In genomic region chrX:142725571-142725970, GRCm38 (mm10) we compare ENCODE assay signal across 22 mouse cellular contexts. TPM values are rescaled to one million over a fixed set of nuclear protein-coding genes. Genes with fewer than 3 reads are reported as not detected.
DNase-seq lines count a peak whose midpoint lies in the region; ATAC-seq and TF ChIP-seq lines count a peak whose summit lies in the region.
"Had no signal": no experiment of that assay in that cellular context is flagged by ENCODE, and none has a peak within 500 bp of the region (broad histone marks: within the 10 kb centered on the region; RNA-seq: fewer than 3 reads in every experiment).

No protein-coding gene starts in this region.

- no peak for TF ChIP-seq POLR2A in brain, embryonic 14.5 days (IDR thresholded peaks at IDR 0.05; ENCODE audit: borderline replicate concordance, extremely low read depth, insufficient read depth, insufficient read length, poor library complexity, severe bottlenecking)

- no peak overlapping the region for H3K9ac ChIP-seq in heart, embryonic 13.5 days
- no peak overlapping the region for H3K9ac ChIP-seq in liver, embryonic 13.5 days
- no peak overlapping the region for H3K9ac ChIP-seq in liver, embryonic 12.5 days
- H3K9ac ChIP-seq: forebrain, embryonic 13.5 days; midbrain, embryonic 12.5 days; neural tube, embryonic 15.5 days had no signal

- no peaks in the 10 kb centered on the region for H3K9me3 ChIP-seq in heart, embryonic 13.5 days
- no peaks in the 10 kb centered on the region for H3K9me3 ChIP-seq in liver, embryonic 13.5 days (replicated peaks)
- H3K9me3 ChIP-seq in liver, embryonic 12.5 days (replicated peaks), result no peaks in the 10 kb centered on the region
- H3K9me3 ChIP-seq: forebrain, embryonic 13.5 days; hindbrain, embryonic 10.5 days; midbrain, embryonic 12.5 days; neural tube, embryonic 15.5 days had no signal

- no peak for ATAC-seq in heart, embryonic 13.5 days (ENCODE audit: extremely low read depth, insufficient number of reproducible peaks, low FRiP score, low TSS enrichment)
- ATAC-seq in liver, embryonic 13.5 days (ENCODE audit: low read depth), result peak; percentile 73
- ATAC-seq in liver, embryonic 12.5 days, result no peak
- ATAC-seq: intestine, postnatal 0 days; lung, postnatal 0 days had no signal

- H3K4me1 ChIP-seq in heart, embryonic 13.5 days, result peaks cover 51% of the 10 kb centered on the region
- peaks cover 41% of the 10 kb centered on the region for H3K4me1 ChIP-seq in liver, embryonic 13.5 days (replicated peaks)
- peaks cover 44% of the 10 kb centered on the region for H3K4me1 ChIP-seq in liver, embryonic 12.5 days
- H3K4me1 ChIP-seq: hindbrain, embryonic 10.5 days; neural tube, embryonic 15.5 days had no signal

- 27% methylated on average over 2 of the region's 2 CpGs for WGBS in heart, embryonic 13.5 days
- WGBS in liver, embryonic 13.5 days (ENCODE audit: insufficient replicate concordance), result 49% methylated on average over 2 of the region's 2 CpGs
- 45% methylated on average over 2 of the region's 2 CpGs for WGBS in liver, embryonic 12.5 days (ENCODE audit: insufficient replicate concordance)

- DNase-seq in heart, postnatal 4 days, result no peak
- peak; percentile 1 for DNase-seq in liver, embryonic 13.5 days
- peak; percentile 15 for DNase-seq in brain, embryonic 14.5 days (ENCODE audit: low read depth)
- no peak for DNase-seq in urinary bladder, postnatal 25 days (ENCODE audit: low spot score)
- no peak for DNase-seq in B cell, adult 2 months
- DNase-seq: adrenal gland, postnatal 10 days; gastrocnemius, adult 2 months; kidney, postnatal 25 days; thymus, adult 2 months; thymus, postnatal 4 days had no signal

- no peak overlapping the region for H3K4me3 ChIP-seq in heart, embryonic 13.5 days
- H3K4me3 ChIP-seq in liver, embryonic 13.5 days (replicated peaks), result no peak overlapping the region
- no peak overlapping the region for H3K4me3 ChIP-seq in liver, embryonic 12.5 days
- H3K4me3 ChIP-seq: forebrain, embryonic 13.5 days; gastrocnemius, adult 2 months; hindbrain, embryonic 10.5 days; layer of hippocampus, adult 2 months; midbrain, embryonic 12.5 days; neural tube, embryonic 15.5 days had no signal

- TF ChIP-seq CTCF in brain, embryonic 14.5 days (IDR thresholded peaks at IDR 0.05; ENCODE audit: borderline replicate concordance, extremely low read depth, insufficient read depth, insufficient read length), result no peak

- no peak overlapping the region for H3K4me2 ChIP-seq in heart, embryonic 13.5 days
- H3K4me2 ChIP-seq in liver, embryonic 13.5 days, result no peak overlapping the region
- H3K4me2 ChIP-seq in liver, embryonic 12.5 days, result no peak overlapping the region
- H3K4me2 ChIP-seq: forebrain, embryonic 13.5 days; heart, embryonic 11.5 days; midbrain, embryonic 12.5 days; neural tube, embryonic 15.5 days had no signal

- H3K27me3 ChIP-seq in heart, embryonic 13.5 days (replicated peaks), result no peaks in the 10 kb centered on the region
- no peaks in the 10 kb centered on the region for H3K27me3 ChIP-seq in liver, embryonic 13.5 days
- H3K27me3 ChIP-seq in liver, embryonic 12.5 days (replicated peaks), result no peaks in the 10 kb centered on the region
- H3K27me3 ChIP-seq: CH12.LX had no signal

- peaks cover 5% of the 10 kb centered on the region for H3K36me3 ChIP-seq in heart, embryonic 13.5 days
- H3K36me3 ChIP-seq in liver, embryonic 13.5 days, result 0 out of 2 replicates have a peak, but pooled peaks cover 6% of the 10 kb centered on the region
- H3K36me3 ChIP-seq in liver, embryonic 12.5 days, result peaks cover 11% of the 10 kb centered on the region
- H3K36me3 ChIP-seq: hindbrain, embryonic 10.5 days; midbrain, embryonic 12.5 days; neural tube, embryonic 15.5 days had no signal

- H3K27ac ChIP-seq in heart, embryonic 13.5 days (replicated peaks), result 0 out of 2 replicates have a peak overlapping the region, but pooled peaks have one; percentile 42
- no peak overlapping the region for H3K27ac ChIP-seq in liver, embryonic 13.5 days
- H3K27ac ChIP-seq in liver, embryonic 12.5 days, result no peak overlapping the region
- H3K27ac ChIP-seq: forebrain, embryonic 13.5 days; gastrocnemius, adult 2 months; hindbrain, embryonic 10.5 days; layer of hippocampus, adult 2 months; midbrain, embryonic 12.5 days; neural tube, embryonic 15.5 days; stomach, postnatal 0 days had no signal

RNA-seq across cellular contexts. Expression of gene Tmem164, which starts 44.4 kb away (rescaled TPM):
- polyA plus RNA-seq in heart, embryonic 13.5 days (2015; fragmentation: Nextera tagmentation; extraction: Ambion mirVana), result 48.3 and 52.9 TPM in 2 replicates
- total RNA-seq in heart, postnatal 4 days (2021), result 10 to 100 TPM; 52.2 to 69.6 TPM
- polyA plus RNA-seq in liver, embryonic 13.5 days (2015; fragmentation: Nextera tagmentation; extraction: Ambion mirVana), result 24.1 and 29.7 TPM in 2 replicates
- polyA plus RNA-seq in liver, embryonic 12.5 days (2016; fragmentation: Nextera tagmentation; extraction: Ambion mirVana), result 40.1 and 41.8 TPM in 2 replicates
- 21.6 and 27.7 TPM in 2 replicates for polyA plus RNA-seq in brain, embryonic 14.5 days (2012; rRNA removed)

Comparison
In these comparisons a context has a peak if more than half of its experiments do, and no peak if none do; other contexts are left out.
1. DNase-seq: peak in liver, embryonic 13.5 days (single experiment) and brain, embryonic 14.5 days (single experiment); none in heart, postnatal 4 days (single experiment), urinary bladder, postnatal 25 days (single experiment) and B cell, adult 2 months (0 of 2).